Mouse (Mus musculus) MEL (cell line): ENCODE results near the gene Gstm4.

Source experiments
- CTCF ChIP-seq, 3 experiments: IDR thresholded peaks in 2 of 3; conservative IDR thresholded peaks in 1 of 3; 2 replicates each; pipeline ENCODE4 v1.5.1; 2011 to 2012; ENCODE audit warnings: low read length in 3 of 3, low read depth in 2 of 3, mild to moderate bottlenecking in 2 of 3, improper control_type of control experiment in 1 of 3, inconsistent platforms in 1 of 3, mixed read lengths in 1 of 3, moderate library complexity in 1 of 3; ENCODE audit not compliant: control insufficient read depth in 1 of 3, insufficient read depth in 1 of 3, poor library complexity in 1 of 3, severe bottlenecking in 1 of 3
- GATA1 ChIP-seq: IDR thresholded peaks from 2 replicates; pipeline ENCODE4 v1.6.1; 2011; ENCODE audit warnings: low read depth, low read length, improper control_type of control experiment
- MAFK ChIP-seq: IDR thresholded peaks from 2 replicates; pipeline ENCODE4 v1.6.1; 2011; ENCODE audit warnings: low read depth, mild to moderate bottlenecking, low read length, improper control_type of control experiment, borderline replicate concordance
- MAX ChIP-seq: IDR thresholded peaks from 2 replicates; pipeline ENCODE4 v1.6.1; 2011; ENCODE audit warnings: low read length, improper control_type of control experiment
- MAZ ChIP-seq: IDR thresholded peaks from 2 replicates; pipeline ENCODE4 v1.6.1; 2012; ENCODE audit warnings: low read depth, mild to moderate bottlenecking, inconsistent platforms, low read length, improper control_type of control experiment
- NRF1 ChIP-seq: IDR thresholded peaks from 2 replicates; pipeline ENCODE4 v1.6.1; 2014; ENCODE audit warnings: low read depth, mild to moderate bottlenecking, inconsistent platforms, low read length, improper control_type of control experiment, moderate library complexity; ENCODE audit not compliant: poor library complexity, insufficient read depth, severe bottlenecking
- POLR2A ChIP-seq, 2 experiments: IDR thresholded peaks; 2 replicates each; pipeline ENCODE4 v1.6.1; 2011 to 2012; ENCODE audit warnings: low read length in 2 of 2, mild to moderate bottlenecking in 2 of 2, control low read depth in 1 of 2, improper control_type of control experiment in 1 of 2, low read depth in 1 of 2, moderate library complexity in 1 of 2; ENCODE audit not compliant: control insufficient read depth in 1 of 2, insufficient read depth in 1 of 2, poor library complexity in 1 of 2
- RCOR1 ChIP-seq: IDR thresholded peaks from 2 replicates; pipeline ENCODE4 v1.6.1; 2012; ENCODE audit warnings: low read depth, mild to moderate bottlenecking, inconsistent platforms, low read length, improper control_type of control experiment
- USF1 ChIP-seq: IDR thresholded peaks from 2 replicates; pipeline ENCODE4 v1.6.1; 2014; ENCODE audit warnings: low read depth, mild to moderate bottlenecking, inconsistent platforms, low read length, improper control_type of control experiment, moderate library complexity
- ZNF384 ChIP-seq: IDR thresholded peaks from 2 replicates; pipeline ENCODE4 v1.6.1; 2012; ENCODE audit warnings: low read depth, mild to moderate bottlenecking, inconsistent platforms, low read length, improper control_type of control experiment

- TF ChIP-seq MAZ (no peak), GATA1 (no peak), USF1 (no peak), CTCF (IDR thresholded peaks at IDR 0.05 in 2 of 3, conservative IDR thresholded peaks at IDR 0.05 in 1 of 3; ENCODE audit: control insufficient read depth in 1 of 3, insufficient read depth in 1 of 3, low read depth in 2 of 3, low read length in 3 of 3, poor library complexity in 1 of 3, severe bottlenecking in 1 of 3) (no peak), MAFK (no peak), MAX (no peak), POLR2A (IDR thresholded peaks at IDR 0.05; ENCODE audit: control insufficient read depth in 1 of 2, insufficient read depth in 1 of 2, low read depth in 1 of 2, low read length in 2 of 2, poor library complexity in 1 of 2) (no peak), ZNF384 (no peak), RCOR1 (no peak), NRF1 (no peak)
Measured at GRCm38 (mm10) chr3:108087329-108087728, 42.6 kb upstream of the Gstm4 start.
